Mouse (Mus musculus): ENCODE data around the gene Prf1. TPM values are rescaled to one million over a fixed set of nuclear protein-coding genes. Genes with fewer than 3 reads are reported as not detected.

The Prf1 gene
- polyA plus RNA-seq (2012; ENCODE audit: insufficient read depth, insufficient read length, missing spikeins) = not detected in 2 replicates

GRCm38 (mm10) chr10:61297477-61297876, at the start of gene Prf1:
TSS of gene Prf1 (plus strand) at chr10:61297833.
- Histone ChIP-seq H3K27ac (ENCODE audit: insufficient read depth, low read depth, low read length) (no peak within 1 kb of the TSS), H3K4me3 (ENCODE audit: insufficient read depth, low read length) (no peak within 1 kb of the TSS), H3K4me1 (ENCODE audit: control insufficient read depth, insufficient read depth, low read length) (no peaks in the 10 kb centered on the region)
- no peak for TF ChIP-seq POLR2A (IDR thresholded peaks at IDR 0.05; ENCODE audit: borderline replicate concordance, low read depth, low read length)
- no peak for TF ChIP-seq CTCF (IDR thresholded peaks at IDR 0.05; ENCODE audit: low read depth, low read length)

GRCm38 (mm10) chr10:61248596-61249114, 49.0 kb upstream of the Prf1 start:
- Histone ChIP-seq H3K4me3 (ENCODE audit: insufficient read depth, low read length) (no peak overlapping the region), H3K4me1 (ENCODE audit: control insufficient read depth, insufficient read depth, low read length) (no peaks in the 10 kb centered on the region), H3K27ac (ENCODE audit: insufficient read depth, low read depth, low read length) (no peak overlapping the region)
- TF ChIP-seq POLR2A (IDR thresholded peaks at IDR 0.05; ENCODE audit: borderline replicate concordance, low read depth, low read length) (no peak), CTCF (IDR thresholded peaks at IDR 0.05; ENCODE audit: low read depth, low read length) (no peak)

- TF ChIP-seq CTCF (IDR thresholded peaks at IDR 0.05; ENCODE audit: low read depth, low read length) (no peak), POLR2A (IDR thresholded peaks at IDR 0.05; ENCODE audit: borderline replicate concordance, low read depth, low read length) (no peak)
- Histone ChIP-seq H3K27ac (ENCODE audit: insufficient read depth, low read depth, low read length) (no peak overlapping the region), H3K4me3 (ENCODE audit: insufficient read depth, low read length) (no peak overlapping the region), H3K4me1 (ENCODE audit: control insufficient read depth, insufficient read depth, low read length) (no peaks in the 10 kb centered on the region)
Observed at GRCm38 (mm10) chr10:61249951-61250350, 47.7 kb upstream of the Prf1 start.

- no peak for TF ChIP-seq POLR2A (IDR thresholded peaks at IDR 0.05; ENCODE audit: borderline replicate concordance, low read depth, low read length)
- TF ChIP-seq CTCF (IDR thresholded peaks at IDR 0.05; ENCODE audit: low read depth, low read length) = no peak
- no peak overlapping the region for H3K27ac ChIP-seq (ENCODE audit: insufficient read depth, low read depth, low read length)
- no peak overlapping the region for H3K4me3 ChIP-seq (ENCODE audit: insufficient read depth, low read length)
- no peaks in the 10 kb centered on the region for H3K4me1 ChIP-seq (ENCODE audit: control insufficient read depth, insufficient read depth, low read length)
Observed at GRCm38 (mm10) chr10:61254761-61255160, 42.9 kb upstream of the Prf1 start.

- Histone ChIP-seq H3K4me1 (ENCODE audit: control insufficient read depth, insufficient read depth, low read length) (no peaks in the 10 kb centered on the region), H3K27ac (ENCODE audit: insufficient read depth, low read depth, low read length) (no peak overlapping the region), H3K4me3 (ENCODE audit: insufficient read depth, low read length) (no peak overlapping the region)
- TF ChIP-seq CTCF (IDR thresholded peaks at IDR 0.05; ENCODE audit: low read depth, low read length) = no peak
- no peak for TF ChIP-seq POLR2A (IDR thresholded peaks at IDR 0.05; ENCODE audit: borderline replicate concordance, low read depth, low read length)
Observed at GRCm38 (mm10) chr10:61255190-61255589, 42.4 kb upstream of the Prf1 start.

GRCm38 (mm10) chr10:61256665-61257064, 41.0 kb upstream of the Prf1 start:
- Histone ChIP-seq H3K4me3 (ENCODE audit: insufficient read depth, low read length) (no peak overlapping the region), H3K27ac (ENCODE audit: insufficient read depth, low read depth, low read length) (no peak overlapping the region), H3K4me1 (ENCODE audit: control insufficient read depth, insufficient read depth, low read length) (no peaks in the 10 kb centered on the region)
- no peak for TF ChIP-seq CTCF (IDR thresholded peaks at IDR 0.05; ENCODE audit: low read depth, low read length)
- TF ChIP-seq POLR2A (IDR thresholded peaks at IDR 0.05; ENCODE audit: borderline replicate concordance, low read depth, low read length) = no peak

- Histone ChIP-seq H3K4me1 (ENCODE audit: control insufficient read depth, insufficient read depth, low read length) (no peaks in the 10 kb centered on the region), H3K4me3 (ENCODE audit: insufficient read depth, low read length) (no peak overlapping the region), H3K27ac (ENCODE audit: insufficient read depth, low read depth, low read length) (no peak overlapping the region)
- TF ChIP-seq CTCF (IDR thresholded peaks at IDR 0.05; ENCODE audit: low read depth, low read length) = no peak
- TF ChIP-seq POLR2A (IDR thresholded peaks at IDR 0.05; ENCODE audit: borderline replicate concordance, low read depth, low read length) = no peak
Observed at GRCm38 (mm10) chr10:61258131-61258530, 39.5 kb upstream of the Prf1 start.

GRCm38 (mm10) chr10:61261229-61262156, 36.1 kb upstream of the Prf1 start:
- H3K27ac ChIP-seq (ENCODE audit: insufficient read depth, low read depth, low read length) = no peak overlapping the region
- H3K4me1 ChIP-seq (ENCODE audit: control insufficient read depth, insufficient read depth, low read length) = no peaks in the 10 kb centered on the region
- H3K4me3 ChIP-seq (ENCODE audit: insufficient read depth, low read length) = no peak overlapping the region
- TF ChIP-seq CTCF (IDR thresholded peaks at IDR 0.05; ENCODE audit: low read depth, low read length) (no peak), POLR2A (IDR thresholded peaks at IDR 0.05; ENCODE audit: borderline replicate concordance, low read depth, low read length) (no peak)

- Histone ChIP-seq H3K27ac (ENCODE audit: insufficient read depth, low read depth, low read length) (no peak overlapping the region), H3K4me1 (ENCODE audit: control insufficient read depth, insufficient read depth, low read length) (peaks cover 3% of the 10 kb centered on the region; the same call in 1 of the 2 replicates), H3K4me3 (ENCODE audit: insufficient read depth, low read length) (no peak overlapping the region)
- no peak for TF ChIP-seq POLR2A (IDR thresholded peaks at IDR 0.05; ENCODE audit: borderline replicate concordance, low read depth, low read length)
- no peak for TF ChIP-seq CTCF (IDR thresholded peaks at IDR 0.05; ENCODE audit: low read depth, low read length)
Observed at GRCm38 (mm10) chr10:61263606-61264005, 34.0 kb upstream of the Prf1 start.

GRCm38 (mm10) chr10:61267378-61267777, 30.3 kb upstream of the Prf1 start:
- Histone ChIP-seq H3K4me1 (ENCODE audit: control insufficient read depth, insufficient read depth, low read length) (peaks cover 3% of the 10 kb centered on the region; the same call in 1 of the 2 replicates), H3K27ac (ENCODE audit: insufficient read depth, low read depth, low read length) (no peak overlapping the region), H3K4me3 (ENCODE audit: insufficient read depth, low read length) (no peak overlapping the region)
- no peak for TF ChIP-seq CTCF (IDR thresholded peaks at IDR 0.05; ENCODE audit: low read depth, low read length)
- no peak for TF ChIP-seq POLR2A (IDR thresholded peaks at IDR 0.05; ENCODE audit: borderline replicate concordance, low read depth, low read length)
